Mouse (Mus musculus) mouse embryonic stem cell (cell line): ENCODE data around the gene Mrpl55.
"Not testable (repeated sequence)": the region's sequence is repeated elsewhere in the genome, so short reads cannot be mapped to it uniquely, and the experiment has no call there.

Source experiments
- in situ Hi-C, 2 experiments: fragments of 300-500 bp; cut with MboI; formaldehyde crosslinking; loops; 1 replicate in 1 of 2; 3 replicates in 1 of 2; pipeline ENCODE4 v1.14.3; 2019 to 2020; ENCODE audit warnings: low sequenced_read_pairs in 2 of 2, low pct_unique_long_range_greater_than_20kb in 1 of 2, mixed read lengths in 1 of 2; ENCODE audit not compliant: unreplicated experiment in 1 of 2

Gene Mrpl55

DNA sequence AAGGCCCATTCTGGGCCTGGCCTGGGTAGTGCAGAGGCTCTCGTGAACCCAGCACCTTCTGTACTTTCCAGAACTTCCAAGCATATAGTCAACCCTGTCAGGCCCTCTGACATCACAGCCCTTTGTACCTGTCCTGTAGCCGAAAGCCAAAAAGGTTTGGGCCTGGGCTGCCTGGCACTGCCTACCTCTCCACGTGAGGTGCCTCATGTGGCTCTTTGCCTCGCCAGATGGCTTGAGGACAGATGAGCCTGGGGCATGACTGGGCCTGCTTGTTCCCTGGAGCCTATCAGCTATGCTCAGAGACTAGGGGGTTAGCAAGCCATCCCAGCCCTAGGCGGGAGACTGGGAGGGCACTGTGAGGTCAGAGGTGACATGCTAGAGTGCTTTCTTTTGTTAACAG, 16.8 kb upstream of the Mrpl55 start:
- in situ Hi-C loops, result loop anchor here in 1 of 2 experiments (5.0 kb wide), 1 partner anchor 83 kb away; no protein-coding TSS in a partner anchor

GRCm38 (mm10) chr11:59187706-59188105, 14.6 kb upstream of the Mrpl55 start:
- in situ Hi-C loops, result loop anchor here in 1 of 2 experiments (5.0 kb wide), 1 partner anchor 85 kb away; no protein-coding TSS in a partner anchor

DNA sequence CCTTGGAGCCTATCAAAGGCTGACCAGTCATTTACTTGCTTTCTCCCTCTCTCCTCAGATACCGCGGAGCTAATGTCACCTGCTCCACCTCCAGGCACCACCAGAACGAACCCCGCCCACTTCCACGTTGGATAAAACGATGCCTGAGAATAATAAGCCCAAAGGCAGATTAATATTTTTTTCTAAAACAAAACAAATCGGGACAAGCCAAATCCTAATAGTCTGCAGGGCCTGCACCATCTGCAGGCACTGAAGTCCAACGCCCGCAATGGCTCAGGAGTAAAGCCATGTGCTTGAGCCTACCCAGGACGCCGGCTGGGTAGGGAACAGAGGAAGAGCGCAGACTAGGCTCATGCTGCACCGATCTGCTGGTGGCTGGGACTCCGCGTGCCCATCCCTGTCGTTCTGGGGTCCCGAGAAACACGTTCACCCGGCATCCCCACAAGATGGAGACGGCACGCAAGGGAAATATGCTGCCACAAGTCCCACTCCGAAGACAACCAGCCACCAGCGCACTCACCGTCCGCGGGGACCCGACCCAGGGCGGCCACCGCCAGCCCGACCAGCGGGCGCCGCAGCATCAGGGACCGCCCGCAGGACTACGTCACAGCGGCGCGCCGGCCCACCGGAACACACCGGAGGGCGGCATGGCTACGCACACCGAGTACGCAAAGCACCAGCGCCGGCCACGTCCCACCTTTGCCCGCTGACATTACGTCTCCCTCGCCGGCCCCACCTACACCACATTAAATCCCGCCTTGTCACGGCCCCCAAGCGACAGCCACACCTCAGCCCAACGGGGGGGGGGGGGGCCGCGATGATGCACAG, 10.8 kb upstream of the Mrpl55 start:
- in situ Hi-C loops, result no loop called here

GRCm38 (mm10) chr11:59192059-59192386, 10.3 kb upstream of the Mrpl55 start, which contains the start of gene Guk1:
Guk1 (minus strand) TSS chr11:59192212.
- in situ Hi-C loops, result no loop called here

DNA sequence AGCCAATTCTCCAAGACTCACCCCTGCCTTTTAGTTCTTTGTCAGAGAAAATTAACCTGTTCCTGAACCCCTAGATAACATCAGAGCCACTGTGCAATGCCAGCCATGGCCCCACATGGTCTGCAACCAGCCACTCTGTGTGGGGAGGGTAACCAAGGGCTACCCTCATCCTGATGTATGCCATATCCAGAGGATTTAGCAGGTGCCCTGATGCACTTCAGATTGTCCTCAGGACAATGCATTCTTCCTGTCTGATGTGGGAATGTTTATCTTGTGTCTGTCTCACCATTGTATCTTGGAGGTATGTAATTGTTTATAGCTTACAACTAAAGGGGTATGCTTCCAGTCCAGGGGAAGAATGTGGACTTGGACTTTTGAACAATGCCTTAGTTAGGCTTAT, 6.1 kb upstream of the Mrpl55 start:
- in situ Hi-C loops, result no loop called here

DNA sequence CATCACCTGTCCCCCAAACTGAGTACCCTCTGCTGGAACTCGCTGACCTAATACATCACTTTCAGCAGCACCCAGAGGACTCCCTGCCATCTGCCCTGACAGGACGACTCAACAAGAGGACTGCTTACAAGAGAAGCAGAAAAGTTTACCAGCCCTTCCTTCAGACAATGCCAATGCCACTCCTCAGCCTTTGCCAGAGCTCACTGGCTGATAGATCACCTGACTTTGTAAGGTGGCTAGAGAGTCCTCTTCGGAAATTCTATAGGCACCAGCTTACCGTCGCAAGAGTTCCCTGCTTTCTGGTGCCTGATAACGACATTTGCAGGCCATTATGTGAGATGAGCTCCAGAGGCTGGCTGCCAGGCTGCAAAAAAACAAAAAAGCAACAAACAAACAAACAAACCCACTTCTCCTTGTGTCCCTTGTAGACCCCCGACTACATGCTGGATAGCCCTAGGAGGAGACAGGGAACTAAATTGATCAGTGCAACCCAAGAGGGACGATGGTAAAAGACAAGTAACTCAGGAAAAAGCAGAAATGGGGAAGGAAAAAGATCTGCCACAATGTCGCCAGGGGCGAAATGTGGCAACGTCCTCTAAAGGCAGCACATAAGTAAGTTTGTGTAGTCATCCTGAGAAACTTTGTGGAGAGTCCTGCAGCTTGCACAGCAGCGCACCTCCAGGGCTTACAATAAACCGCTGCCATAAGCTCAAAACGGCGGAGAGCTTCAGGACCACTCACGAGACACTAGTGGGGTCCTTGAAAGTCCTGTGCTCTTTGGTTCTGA, 877 bp upstream of the Mrpl55 start:
- in situ Hi-C loops, result no loop called here

- in situ Hi-C loops, result no loop called here
Observed at GRCm38 (mm10) chr11:59208153-59208831, 6.0 kb downstream of the Mrpl55 start, which contains the start of gene 2310033P09Rik. 2310033P09Rik (plus strand) TSS chr11:59208321.

- in situ Hi-C loops, result no loop called here
Observed at GRCm38 (mm10) chr11:59209003-59209441, 6.7 kb downstream of the Mrpl55 start.

GRCm38 (mm10) chr11:59209580-59209979, 7.3 kb downstream of the Mrpl55 start:
- in situ Hi-C loops, result no loop called here

DNA sequence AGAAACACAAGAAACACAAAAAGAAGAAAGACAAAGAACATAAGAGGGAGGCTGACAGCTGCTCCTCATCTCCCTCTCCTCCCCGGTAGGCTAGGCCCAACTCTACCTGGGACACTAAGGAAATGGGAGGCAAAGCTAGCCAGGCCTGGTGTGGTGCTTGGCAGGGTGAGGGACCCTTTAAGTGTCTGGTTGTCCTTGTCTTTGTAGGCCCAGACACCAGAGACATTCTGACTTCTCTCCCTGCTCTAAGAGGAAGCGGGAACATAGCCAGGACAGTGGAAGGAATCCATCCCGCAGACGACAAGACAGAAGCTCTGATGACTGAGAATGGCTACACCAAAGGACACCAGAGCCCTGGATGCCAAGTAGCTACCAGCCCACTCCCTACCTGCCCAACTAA, 7.7 kb downstream of the Mrpl55 start:
- in situ Hi-C loops, result no loop called here

DNA sequence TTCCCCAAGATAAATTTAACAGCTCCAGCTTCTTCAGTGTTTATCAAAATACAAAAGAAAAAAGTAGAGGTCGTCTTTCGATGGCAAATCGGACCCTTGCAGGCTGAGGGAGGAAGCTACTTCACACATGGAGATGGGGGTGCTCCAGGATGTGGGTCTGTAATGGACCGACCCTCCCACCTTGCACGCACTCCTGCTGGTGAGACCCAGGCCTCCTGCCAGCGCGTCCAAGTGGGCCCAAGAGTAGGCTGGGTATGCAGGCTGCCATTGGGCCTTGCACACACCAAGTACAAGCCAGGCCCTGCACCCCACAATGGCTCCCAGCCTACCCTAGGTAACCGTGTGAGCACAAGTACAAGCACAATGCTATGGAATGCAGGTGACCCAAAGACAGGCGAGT, 9.3 kb downstream of the Mrpl55 start:
- in situ Hi-C loops, result not testable (repeated sequence)

DNA sequence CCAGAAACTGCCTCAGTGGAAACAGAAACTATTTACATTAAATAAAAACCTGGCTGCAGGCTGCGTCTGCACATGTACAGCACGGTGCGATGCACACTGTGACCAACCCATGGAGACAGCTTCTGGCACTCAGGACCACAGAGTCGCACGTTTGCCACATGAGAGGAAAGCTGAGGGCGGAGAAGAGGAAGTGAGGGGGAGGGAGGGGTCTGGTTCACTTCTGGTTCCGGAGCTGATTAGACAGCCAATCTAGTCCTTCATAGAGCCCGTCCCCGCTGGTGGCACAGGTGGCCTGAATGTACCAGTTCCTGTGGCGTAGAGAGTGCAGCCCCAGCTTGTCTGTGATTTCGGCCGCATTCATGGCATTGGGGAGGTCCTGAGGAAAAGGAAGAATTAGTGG, 10.0 kb downstream of the Mrpl55 start:
- in situ Hi-C loops, result not testable (repeated sequence)

GRCm38 (mm10) chr11:59212892-59213494, 10.7 kb downstream of the Mrpl55 start:
- in situ Hi-C loops, result no loop called here

GRCm38 (mm10) chr11:59216955-59217354, 14.7 kb downstream of the Mrpl55 start:
- in situ Hi-C loops, result no loop called here

DNA sequence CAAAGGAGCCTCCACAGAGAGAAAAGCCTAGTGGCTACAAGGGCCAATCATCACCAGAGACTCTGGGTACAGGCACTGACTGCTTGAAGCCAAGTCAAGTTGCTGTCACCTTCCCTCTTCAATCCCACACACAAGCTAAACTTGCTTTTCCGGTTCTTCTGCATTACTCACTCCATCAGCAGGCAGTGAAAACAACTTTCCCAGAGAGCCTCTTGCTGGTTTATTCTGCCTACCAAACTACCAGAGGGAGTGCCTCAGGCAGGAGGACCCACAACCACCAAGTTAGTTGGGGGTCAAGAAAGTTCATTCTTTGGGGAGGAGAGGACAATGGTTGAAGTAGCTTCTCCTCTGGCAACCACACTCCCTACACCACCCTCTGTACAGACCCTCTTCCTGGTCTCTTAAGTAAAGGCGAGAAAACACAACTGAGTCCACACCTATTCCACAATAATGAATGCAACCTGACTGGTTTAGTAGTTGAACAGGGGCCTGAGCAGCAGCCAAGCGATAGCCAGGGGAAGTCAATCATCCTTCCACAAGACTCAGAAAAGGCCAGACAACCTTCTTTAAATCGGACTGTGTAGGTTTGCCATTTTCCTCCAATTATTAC, 16.2 kb downstream of the Mrpl55 start:
- in situ Hi-C loops, result no loop called here

- in situ Hi-C loops, result no loop called here
Observed at GRCm38 (mm10) chr11:59219064-59219463, 16.8 kb downstream of the Mrpl55 start.

DNA sequence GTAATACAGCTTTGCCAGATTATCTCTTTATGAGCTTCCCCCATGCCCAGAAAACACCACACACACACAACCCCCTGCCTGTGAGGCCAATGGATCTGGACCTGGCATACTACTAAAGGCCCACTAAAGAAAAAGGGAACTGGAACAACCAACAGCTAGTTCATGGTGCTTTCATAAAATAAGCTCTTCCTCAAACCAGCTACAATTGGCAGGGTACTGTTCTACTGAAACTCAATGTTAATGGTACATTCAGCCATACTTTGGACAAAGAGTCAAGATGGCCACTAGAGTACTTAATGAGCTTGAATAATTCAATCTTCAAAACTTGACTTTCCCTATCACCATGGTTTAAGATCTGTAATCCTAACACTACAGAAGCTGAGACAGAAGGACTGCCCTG, 19.3 kb downstream of the Mrpl55 start:
- in situ Hi-C loops, result no loop called here

DNA sequence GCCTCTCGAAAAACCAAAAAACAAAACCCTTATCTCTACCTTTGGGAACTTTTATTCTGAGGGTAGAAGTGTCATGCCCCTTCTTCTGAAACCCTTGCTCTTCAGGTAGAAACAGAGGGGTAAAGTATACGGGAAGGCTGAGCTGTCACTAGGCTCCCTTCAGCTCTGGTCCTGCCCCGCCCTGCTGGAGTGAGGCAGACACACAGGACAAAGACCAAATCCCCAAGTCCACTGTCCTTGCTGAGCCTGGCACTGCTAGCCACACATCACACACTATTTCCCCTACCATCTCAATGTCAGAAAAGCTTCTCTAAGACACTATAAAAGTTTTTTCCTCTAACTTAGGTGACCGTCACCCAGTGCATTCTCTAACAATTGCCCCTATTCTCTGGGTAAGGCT, 20.0 kb downstream of the Mrpl55 start:
- in situ Hi-C loops, result no loop called here
